Mouse (Mus musculus): ENCODE results near the gene Cd55.
"Not testable (repeated sequence)": the region's sequence is repeated elsewhere in the genome, so short reads cannot be mapped to it uniquely, and the experiment has no call there.

The Cd55 gene

DNA sequence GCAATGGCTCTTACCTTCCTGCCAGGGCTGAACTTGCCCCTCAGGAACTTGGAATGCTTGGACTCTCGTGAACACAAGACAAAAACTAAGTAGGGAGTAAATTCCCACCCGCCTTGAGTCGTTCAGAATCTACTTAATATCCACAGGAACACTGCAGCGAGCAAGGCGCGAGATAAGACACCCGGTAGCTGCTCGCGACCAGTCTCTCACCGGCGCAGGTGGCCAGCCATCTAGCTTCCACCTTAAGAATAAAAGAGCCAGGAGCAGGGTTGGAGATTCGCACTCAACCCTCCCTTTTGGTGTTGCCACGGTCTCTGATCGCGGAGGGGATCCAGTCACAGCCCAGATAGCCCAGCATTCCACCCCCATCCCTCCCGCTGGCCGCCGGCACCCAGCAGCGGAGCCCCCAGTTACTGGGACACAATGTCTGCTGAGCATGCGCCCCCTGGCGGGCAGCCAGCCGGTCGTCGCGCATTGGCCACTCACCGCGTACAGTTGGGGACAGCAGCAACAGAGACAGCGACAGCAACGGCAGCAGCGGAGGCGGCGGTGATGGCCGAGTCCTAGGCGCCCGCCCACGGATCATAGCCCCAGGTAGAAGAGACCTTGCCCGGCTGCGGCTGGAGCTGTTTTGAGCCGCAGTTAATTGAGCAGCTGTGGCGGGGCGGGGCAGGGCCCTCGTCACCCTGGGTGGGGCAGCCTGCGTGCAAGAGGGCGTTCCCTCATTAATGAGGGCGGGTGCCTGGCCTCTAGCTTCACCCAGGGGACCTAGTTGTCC is at the start of gene Cd55:
Gene Cd55 (minus strand): TSS at position 661 of the 778 bp plus-strand sequence.
- DNase-seq, result peak; percentile 53

DNA sequence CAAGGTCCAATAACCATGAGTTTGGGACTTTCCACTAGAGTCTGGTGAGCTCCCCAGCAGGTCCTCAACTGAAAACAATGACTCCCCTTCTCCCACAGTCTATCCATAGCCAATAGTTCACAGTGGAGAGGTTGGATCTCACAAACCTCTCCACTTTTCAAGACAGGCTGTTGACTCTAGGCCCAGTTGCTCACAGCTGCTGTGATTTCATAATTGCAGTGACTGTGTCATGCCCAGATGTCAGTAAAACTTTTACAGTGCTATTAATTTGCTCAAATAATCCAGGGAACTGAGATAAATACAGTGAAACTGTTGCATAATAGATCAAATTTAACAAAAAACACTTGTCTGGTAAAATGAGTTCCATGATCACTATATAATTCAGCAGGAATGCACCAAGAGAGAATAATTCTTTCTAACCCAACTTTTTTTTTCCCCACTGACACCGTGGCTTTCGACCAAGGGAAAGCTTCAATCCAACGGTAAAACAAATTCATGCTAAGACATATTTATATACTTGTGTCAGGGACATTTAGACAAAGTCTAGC is 49.4 kb upstream of the Cd55 start:
- DNase-seq, result no peak

DNA sequence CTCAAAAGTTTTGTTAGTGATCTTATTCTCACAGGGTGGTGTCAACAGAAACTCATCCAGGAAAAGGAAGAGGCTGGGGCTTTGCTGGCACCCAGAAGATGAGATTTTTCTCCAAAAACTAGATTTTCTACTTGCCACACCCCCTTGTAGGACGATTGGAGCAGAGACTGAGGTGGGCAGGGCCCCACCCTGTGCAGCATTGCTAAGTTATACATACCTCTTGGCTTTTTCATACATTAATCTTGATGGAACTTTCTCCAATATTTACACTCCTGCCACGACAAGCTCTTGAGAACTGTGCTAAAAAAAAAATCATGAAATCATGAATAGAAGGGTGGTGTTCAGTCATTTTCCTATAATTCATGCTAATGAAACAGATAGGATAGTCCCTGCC is 46.4 kb upstream of the Cd55 start:
- no peak for DNase-seq

DNA sequence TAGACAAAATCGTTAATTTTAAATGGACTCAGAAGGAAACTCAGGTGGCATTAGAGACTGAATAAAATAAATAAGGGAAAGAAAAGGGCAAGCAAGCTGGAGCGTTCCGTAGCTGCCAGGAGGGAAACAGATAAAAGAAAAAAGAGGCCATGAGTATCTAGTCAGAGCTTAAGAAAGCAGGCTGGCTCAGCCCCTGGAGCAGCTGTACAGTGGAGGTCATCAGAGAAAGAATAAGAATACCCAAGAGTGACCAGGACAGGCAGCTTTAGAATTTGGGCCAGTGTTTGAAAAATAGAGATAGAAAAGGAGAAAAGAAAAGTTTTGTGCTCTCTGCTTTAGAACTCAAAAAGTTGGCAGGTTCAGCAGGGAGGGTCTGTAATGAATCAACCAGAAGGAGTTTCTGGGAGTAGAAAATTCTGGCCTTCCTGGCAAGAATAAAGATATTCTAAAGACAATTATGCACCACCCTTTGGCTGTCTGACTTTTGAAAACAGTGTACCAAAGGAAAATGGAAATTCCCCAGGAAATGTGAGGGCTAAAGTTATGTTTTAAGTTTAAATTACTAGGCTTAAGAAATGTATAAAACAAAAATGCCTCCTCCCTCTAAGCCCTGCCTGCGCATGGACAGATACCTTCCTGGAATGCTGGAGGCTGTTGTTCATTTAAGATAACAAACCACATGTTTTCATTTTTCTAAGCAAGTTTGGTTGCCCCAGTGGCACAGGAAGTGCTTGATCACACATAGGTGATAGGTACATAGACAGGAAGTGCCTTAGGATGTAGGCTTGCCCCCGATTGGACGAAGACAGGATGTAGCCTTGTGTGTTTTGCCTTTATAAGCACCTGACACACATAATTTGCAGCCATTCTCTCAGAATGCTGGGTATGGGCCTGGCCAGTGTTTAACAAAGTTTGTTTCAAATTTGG is 45.7 kb upstream of the Cd55 start:
- DNase-seq, result no peak

DNA sequence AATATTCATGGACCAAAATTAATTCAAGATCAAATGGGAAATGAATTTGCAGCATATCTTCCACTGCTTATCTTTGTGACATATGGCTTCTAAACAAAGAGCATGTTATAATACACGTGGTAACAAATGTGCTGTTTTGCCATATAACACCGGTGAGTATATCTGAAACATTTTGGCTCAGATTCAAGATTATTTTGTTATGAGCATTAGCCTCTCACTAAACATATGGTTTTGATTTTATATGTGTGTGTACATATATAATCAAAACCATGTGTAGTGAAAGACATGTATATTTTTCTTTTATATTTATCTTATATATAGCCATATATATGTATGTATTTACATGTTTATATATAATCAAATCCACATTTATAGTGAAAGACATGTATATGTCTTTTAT is 44.9 kb upstream of the Cd55 start:
- no peak for DNase-seq

DNA sequence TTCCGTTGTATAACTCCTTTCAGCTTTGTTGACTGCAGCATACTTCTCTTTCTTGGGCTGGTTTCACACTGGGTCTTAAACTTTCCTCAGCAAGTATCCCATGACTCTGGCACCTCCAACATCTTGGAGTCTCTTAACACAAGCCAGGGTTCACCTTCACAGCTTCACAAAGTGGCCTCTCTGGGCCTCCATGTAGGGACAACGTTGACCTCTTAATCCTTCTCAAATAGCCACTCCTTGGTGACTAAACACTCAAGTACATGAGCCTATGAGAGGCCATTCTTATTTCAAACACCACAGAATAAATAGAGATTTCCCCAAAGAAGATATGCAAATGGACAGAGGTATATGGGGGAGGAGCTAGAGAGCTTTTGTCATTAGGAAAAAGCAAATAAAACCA is 37.4 kb upstream of the Cd55 start:
- no peak for DNase-seq

DNA sequence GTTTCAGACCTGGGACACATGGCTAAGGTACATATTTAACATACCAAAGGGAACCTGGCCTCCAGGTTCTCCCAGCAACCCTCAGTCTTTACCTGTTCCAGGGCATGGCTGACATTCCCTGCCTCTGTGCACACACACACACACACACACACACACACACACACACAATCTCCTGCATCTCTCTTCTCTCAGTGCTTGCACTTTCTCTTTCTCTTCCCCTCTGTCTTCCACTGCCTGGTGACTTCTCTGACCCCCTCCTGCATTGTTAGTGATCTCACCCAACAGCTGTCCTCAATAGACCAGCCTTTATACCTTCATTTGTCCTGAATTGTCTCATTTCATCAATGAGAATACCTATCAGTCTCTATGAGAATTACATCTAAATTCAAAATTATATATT is 35.8 kb upstream of the Cd55 start:
- no peak for DNase-seq

DNA sequence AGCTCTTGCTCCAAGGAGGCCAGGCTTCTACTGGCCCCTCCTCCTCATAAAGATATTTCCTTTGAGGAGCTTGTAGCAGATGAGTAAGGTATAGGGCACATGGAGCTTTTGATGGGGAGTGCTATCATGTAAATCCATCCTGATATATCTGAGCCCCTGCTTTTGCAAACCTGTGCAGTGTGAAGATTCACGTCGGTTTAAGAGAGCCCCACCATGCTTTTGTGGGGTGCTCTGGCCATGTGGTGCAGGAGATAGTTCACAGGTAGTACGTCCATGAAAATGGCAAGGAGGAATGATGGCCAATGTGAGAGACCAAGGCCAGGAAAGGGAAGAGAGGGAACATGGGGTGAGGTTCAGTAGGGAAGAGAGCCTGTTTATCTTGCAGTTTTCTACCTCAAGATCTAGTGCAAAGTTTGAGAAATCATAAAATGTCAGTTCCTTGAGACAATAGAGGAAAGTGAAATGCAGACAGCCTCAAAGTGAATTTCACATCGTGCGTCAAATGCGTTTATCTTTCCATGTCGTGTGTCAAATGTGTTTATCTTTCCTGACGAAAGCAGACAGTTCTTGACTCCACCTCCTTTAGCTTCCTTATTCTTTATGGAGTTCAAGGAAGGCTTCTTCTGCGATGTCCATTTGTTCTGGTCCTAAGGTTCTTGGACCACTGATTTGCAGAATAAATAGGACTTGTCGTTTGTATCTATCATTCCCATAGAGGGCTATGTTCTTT is 24.4 kb upstream of the Cd55 start:
- no peak for DNase-seq

DNA sequence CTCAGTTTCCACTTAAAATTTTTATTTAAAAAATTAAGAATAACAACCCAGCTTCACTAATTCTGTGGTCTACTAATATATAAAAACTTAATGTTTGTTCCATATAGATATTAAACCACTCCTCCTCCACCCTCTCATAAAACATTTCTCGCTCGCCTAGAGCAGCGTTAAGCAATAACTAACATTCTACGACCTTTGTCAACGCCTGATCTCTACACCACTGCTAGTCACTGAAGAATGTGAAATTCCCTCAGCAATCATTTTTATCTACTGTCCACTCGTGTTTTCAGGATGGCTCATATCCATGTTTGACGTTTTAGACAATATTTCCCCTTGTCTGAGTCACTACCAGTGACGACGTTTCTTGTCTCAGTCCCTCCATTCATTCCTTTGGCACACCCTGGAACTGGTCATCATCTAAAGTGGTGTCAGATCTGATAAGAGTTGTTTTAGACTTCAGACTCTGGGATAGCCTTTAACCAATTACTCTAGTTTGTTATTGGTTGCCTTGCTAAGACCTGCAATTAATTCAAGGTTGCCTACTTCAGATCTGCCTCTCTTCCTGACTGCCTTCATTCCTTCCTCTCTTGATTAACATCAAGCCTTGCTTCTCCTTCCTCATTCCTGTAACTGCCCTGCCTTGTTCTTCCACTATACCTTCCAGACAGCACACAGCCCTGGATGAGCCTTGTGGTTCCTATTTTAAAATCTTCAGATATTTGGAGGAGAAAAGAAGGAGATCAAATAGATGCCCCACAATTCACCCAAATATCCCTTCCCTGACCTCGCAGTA is 23.5 kb upstream of the Cd55 start:
- DNase-seq, result no peak

DNA sequence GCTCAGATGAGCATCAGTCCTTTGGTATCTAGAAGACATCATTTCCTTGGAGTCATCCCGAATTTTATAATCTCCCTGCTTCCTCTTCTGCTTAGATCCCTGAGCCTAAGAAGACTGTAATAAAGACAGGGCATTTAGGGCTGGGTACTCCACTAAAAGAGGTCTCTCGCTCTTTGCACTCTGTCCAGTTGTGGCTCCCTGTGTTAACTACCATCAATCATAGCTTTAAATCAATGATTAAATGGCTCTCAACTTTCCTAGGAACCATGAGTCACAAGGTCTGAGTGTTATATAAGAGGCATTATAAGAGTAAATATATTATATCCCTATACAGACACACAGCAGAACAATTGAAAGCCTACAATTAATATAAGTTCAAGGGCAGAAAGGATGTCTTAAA is 22.8 kb upstream of the Cd55 start:
- no peak for DNase-seq

DNA sequence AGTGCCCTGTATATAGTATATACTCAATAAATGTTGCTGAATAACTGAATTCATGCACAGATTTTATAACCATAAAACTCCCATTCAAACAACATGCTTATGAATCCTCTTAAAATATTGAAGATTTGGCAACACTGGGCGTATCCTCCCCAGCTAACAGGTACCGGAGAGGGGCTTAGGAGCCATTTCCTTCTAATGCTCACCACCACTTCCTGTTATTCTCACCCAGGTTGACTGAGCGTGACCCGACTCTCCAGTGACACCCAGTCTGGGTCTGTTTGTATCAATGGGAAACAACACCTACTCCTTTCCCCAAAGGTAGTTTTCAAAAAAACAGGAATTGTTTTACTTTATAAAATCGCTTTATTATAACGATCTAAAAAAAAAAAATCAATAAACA is 12.4 kb upstream of the Cd55 start:
- DNase-seq, result no peak

DNA sequence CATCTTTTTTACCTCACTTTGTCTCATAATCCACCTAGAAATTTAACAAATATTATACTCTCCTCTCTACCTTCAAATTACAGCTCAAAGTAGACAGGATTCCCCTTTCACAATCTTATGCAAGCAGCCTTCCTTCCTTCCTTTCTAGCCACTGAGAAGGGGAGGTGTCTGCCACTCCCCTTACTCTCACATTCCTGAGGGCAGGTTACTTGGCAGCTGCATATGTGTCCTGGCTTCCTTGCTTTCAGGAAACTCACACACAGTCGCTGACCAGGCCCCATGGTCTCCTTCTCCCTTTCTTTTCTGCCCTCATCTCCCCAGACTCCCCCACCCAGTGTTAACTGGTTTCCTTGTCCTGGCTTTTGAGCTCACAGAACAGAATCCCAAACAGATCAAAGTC is 11.7 kb upstream of the Cd55 start:
- DNase-seq, result no peak

DNA sequence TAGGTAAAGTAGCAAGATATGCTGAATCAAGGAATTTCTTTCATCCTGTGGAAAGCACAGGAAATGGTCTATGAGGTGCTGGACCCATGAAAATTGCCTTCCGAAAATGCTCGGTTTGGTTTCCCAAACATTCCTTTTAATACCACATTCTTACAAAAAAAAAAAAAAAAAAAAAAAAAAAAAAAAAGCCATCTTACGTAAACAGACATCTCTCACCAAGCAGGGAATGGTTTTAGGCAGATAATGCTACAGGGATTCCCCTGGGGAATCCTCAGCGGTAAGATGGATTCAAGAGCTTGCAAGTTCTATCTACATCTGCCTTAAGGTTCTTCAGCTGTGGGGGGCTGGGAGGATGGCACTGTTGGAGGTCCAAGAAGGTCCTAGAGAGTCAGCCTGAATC is 7.5 kb upstream of the Cd55 start:
- DNase-seq, result no peak

DNA sequence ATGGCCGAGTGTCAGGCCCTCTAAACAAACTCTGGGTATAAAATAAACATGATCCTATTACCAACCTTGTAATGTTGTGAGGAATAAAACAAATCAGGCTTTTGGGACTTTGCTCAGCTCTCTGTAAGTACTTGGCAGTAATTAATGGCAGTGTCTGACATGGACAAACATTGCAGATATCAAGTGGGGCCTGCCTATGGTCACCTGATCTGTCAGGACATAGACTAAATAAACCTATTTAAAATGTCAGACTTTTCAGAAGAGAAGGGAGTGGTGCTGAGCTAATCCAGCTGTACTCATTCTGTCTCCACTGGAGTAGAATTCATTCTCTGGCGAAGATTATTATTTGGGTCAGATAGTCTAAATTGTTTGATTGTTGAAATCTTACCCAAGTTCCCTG is 4.9 kb upstream of the Cd55 start:
- DNase-seq, result no peak

DNA sequence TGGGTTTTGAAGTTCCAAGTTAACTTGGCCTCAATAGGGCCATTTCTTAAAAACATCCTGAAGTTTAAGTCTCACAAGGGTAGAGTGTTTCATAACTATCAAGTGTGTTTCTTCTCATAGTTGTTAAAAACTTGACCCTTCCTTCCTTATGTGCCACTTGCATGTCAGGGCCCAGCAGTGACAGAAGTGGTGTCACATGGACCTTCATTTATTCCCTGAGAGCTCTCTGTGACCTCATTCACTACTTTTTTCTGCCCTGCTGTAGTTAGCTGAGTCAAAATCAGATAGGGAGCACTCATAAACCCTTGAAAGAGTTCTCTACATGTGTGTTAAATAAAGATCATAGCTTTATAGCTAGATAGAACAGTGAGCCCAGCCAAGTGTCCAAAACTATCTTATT is 1.6 kb upstream of the Cd55 start:
- DNase-seq, result no peak

DNA sequence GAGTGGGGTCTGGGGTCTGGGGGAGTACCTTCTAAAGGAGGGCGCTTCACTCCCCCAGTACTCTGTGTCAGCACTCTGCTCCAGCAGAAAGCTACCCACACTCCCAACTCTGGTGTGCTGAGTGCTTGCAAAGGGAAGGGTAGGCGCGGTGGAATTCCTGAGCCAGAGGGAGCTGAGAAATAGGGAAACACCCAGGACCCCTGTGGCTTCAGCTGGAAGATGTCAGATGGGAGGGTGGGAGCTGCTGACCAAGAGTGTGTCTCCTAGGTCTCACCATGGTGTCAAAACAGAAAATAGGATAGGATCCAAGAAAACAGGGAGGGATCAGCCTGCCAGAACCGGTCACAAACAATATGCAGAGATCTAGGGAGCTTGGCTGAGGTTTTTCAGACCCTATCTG is 323 bp upstream of the Cd55 start:
- no peak for DNase-seq

DNA sequence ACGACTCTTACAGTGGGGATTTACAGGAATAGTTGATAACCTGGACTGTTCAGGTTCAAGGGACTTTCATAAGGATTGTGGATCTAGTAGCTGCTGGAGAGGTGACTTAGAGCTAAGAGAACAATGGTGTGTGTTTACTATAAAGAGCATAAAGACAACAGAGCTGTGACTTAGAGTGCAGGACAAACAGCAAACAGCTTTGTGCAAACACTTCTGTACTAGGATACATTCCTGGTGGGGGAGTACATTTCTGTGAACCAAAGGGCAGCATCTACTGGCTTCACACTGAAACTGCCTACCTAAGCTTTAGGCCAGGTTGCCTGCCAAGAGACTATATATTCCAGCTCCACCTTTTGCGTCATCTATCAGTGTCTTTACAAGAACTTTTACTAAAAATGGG is 7.4 kb downstream of the Cd55 start:
- no peak for DNase-seq

DNA sequence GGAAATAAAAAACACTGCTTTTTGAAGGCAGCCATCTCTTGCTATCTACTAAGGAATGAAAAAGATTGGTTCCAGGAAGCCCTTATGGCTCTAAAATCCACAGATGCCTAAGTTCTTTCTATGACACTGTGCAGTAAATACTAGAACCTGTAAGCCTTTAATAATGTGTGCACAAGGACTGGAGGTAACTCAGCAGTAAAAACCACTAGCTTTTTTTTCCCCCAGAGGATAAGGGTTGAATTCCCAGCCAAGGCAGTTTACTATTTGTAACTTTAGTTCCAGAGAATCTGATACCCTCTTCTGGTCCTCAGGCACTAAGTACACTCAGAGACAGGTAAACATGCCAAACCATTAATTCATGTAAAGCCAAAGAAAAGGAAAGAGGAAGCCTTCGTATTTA is 19.6 kb downstream of the Cd55 start:
- not testable (repeated sequence) for DNase-seq

DNA sequence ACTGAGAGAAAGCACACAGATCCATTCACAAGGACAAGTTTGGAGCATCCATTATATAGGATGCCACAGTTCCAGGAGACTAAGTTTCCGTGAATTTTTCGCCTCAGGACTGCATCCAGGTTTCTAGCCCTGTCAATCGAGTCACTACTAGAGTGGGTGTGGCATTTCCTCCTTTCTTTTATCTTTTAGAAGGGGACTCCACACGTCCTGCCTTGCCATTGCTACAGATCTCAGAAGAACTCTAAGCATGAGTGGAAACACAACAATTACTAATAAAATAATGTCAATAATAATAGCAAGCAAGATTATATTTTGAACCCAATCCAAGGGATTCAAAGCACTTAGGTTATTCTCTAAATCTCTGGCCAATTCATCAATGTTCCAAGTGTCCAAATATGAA is 31.6 kb downstream of the Cd55 start:
- DNase-seq, result no peak

DNA sequence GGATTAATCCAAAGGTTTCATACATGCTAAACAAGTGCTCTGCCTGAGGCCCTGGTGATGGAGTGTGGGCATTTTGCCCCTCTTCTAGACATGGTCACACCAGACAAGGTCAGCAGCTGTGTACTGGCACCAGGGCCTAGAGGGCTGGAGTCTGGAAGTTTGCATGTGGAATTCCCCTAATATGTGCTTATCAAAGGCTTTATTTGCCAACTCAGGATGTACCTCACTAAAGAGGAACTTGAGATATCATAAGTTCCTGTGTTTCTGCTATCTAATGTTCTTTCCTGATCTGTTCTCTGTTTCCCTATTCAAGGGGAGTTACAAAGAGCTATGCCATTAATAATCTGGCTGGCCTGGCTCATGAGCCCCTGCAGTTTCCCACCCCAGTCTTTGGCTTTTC is 33.9 kb downstream of the Cd55 start:
- not testable (repeated sequence) for DNase-seq

DNA sequence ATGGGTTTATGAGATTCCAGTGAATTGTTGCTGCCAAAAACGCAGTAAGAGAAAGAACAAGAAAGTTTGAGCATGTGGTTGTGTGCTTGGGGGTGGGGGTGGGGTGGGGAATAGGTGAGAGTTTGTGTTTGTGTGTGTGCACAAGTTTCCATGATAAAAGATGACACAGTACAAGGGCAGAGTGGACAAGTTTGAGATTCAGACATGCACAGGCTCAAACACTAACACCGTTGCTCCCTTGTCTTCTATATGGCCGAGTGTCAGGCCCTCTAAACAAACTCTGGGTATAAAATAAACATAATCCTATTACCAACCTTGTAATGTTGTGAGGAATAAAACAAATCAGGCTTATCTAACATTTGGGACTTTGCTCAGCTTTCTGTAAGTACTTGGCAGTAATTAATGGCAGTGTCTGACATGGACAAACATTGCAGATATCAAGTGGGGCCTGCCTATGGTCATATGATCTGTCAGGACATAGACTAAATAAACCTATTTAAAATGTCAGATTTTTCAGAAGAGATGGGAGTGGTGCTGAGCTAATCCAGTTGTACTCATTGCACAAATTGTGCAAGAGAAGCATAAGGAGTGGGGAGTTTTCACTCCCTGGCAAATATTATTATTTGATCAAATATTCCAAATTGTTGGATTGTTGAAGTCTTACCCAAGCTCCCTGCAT is 35.2 kb downstream of the Cd55 start:
- not testable (repeated sequence) for DNase-seq

DNA sequence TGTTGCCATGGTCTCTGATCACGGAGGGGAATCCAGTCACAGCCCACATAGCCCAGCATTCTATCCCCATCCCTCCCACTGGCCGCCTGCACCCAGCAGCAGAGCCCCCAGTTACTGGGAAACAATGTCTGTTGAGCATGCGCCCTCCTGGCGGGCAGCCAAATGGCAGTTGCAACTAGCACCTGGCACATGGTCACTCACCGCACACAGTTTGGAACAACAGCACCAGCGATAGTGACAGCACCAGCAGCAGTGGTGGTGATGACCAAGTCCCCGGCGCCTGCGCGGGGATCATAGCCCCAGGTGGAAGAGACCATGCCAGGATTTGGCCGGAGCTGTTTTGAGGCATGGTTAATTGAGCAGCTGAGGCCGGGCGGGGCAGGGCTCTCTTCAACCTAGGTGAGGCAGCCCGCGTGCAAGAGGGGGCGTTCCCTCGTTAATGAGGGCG is 39.9 kb downstream of the Cd55 start, which contains the start of gene Cd55b:
Gene Cd55b (minus strand): TSS at position 346 of the 448 bp plus-strand sequence.
- no peak for DNase-seq
